Mouse (Mus musculus) erythroblast, embryonic 14.5 days (primary cell): ENCODE data around the gene Sft2d2.

Experiments used
- GATA1 ChIP-seq: IDR thresholded peaks from 2 replicates; pipeline ENCODE4 v1.6.1; 2012; ENCODE audit warnings: low read length, inconsistent platforms, mixed read lengths
- TAL1 ChIP-seq: IDR thresholded peaks from 3 replicates; pipeline ENCODE4 v1.6.1; 2012; ENCODE audit warnings: low read length, inconsistent platforms, mixed read lengths

DNA sequence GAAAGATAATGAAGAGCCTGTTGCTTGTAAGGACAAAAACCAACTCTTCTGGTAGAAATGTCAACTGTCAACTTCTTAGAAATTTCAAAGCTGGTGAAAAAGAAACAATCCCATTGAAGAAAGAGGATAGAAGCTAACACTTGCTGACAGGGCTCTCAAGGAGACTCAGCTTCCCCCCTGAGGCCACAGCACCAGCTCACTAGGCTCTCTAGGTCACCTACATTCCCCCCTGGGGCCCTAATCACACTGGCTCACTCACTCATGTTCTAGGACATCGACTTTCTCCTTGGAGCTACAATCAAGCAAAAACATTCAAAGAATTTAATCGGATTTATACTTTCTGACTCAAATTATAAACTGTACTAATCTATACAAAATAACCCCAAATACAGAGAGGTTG lies 39.6 kb upstream of the Sft2d2 start:
- TF ChIP-seq TAL1 (no peak), GATA1 (no peak)
